Mouse (Mus musculus) CH12.LX (cell line): ENCODE measurements around the gene Cep170b. TPM values are rescaled to one million over a fixed set of nuclear protein-coding genes. Genes with fewer than 3 reads are reported as not detected.

Experiments used
- DNase-seq: peaks from one replicate; pipeline ENCODE4 v3.0.0-alpha.2; 2013; ENCODE audit errors: extremely low read depth
- H3K27ac ChIP-seq: 2 replicates; pipeline ENCODE4 v1.5.1; 2012; ENCODE audit warnings: low read depth, mild to moderate bottlenecking, control low read depth, moderate library complexity; ENCODE audit not compliant: insufficient read depth
- H3K27me3 ChIP-seq: replicated peaks from 2 replicates; pipeline ENCODE3; 2012; ENCODE audit warnings: inconsistent platforms
- H3K36me3 ChIP-seq, 2 experiments: replicated peaks in 1 of 2; 2 replicates each; pipeline versions ENCODE3 to v1.6.1; 2012; ENCODE audit warnings: inconsistent platforms in 1 of 2, low read length in 1 of 2, mild to moderate bottlenecking in 1 of 2, mixed read lengths in 1 of 2, moderate library complexity in 1 of 2; ENCODE audit not compliant: control insufficient read depth in 1 of 2, insufficient read depth in 1 of 2
- H3K4me1 ChIP-seq, 2 experiments: 2 replicates each; pipeline ENCODE4 v1.6.1; 2012; ENCODE audit warnings: inconsistent platforms in 1 of 2, moderate library complexity in 1 of 2; ENCODE audit not compliant: insufficient read depth in 2 of 2, control insufficient read depth in 1 of 2
- H3K4me2 ChIP-seq: 2 replicates; pipeline ENCODE4 v1.6.1; 2012; ENCODE audit warnings: low read depth, mild to moderate bottlenecking, control low read depth; ENCODE audit not compliant: poor library complexity, insufficient read depth, severe bottlenecking
- H3K4me3 ChIP-seq, 3 experiments: fragments of 150-350 bp in 1 of 3; sonication (generic) in 1 of 3; replicated peaks in 1 of 3; 2 replicates each; pipeline versions ENCODE3 to v1.5.1; 2011 to 2012; ENCODE audit warnings: low read depth in 2 of 3, low read length in 2 of 3, mild to moderate bottlenecking in 2 of 3, moderate library complexity in 2 of 3, control low read depth in 1 of 3, improper control_type of control experiment in 1 of 3, inconsistent platforms in 1 of 3, mixed read lengths in 1 of 3; ENCODE audit not compliant: poor library complexity in 1 of 3
- H3K79me2 ChIP-seq: replicated peaks from 2 replicates; pipeline ENCODE4 v1.6.1; 2012; ENCODE audit warnings: mild to moderate bottlenecking, moderate library complexity; ENCODE audit not compliant: control insufficient read depth, poor library complexity, insufficient read depth, severe bottlenecking; ENCODE audit errors: extremely low read depth
- H3K9ac ChIP-seq: 2 replicates; pipeline ENCODE4 v1.6.1; 2012; ENCODE audit warnings: low read depth, mild to moderate bottlenecking, control low read depth, moderate library complexity; ENCODE audit not compliant: insufficient read depth
- H3K9me3 ChIP-seq: replicated peaks from 2 replicates; pipeline ENCODE3; 2012; ENCODE audit warnings: low read length, inconsistent platforms, mixed read lengths
- BHLHE40 ChIP-seq: IDR thresholded peaks from 2 replicates; pipeline ENCODE4 v1.6.1; 2011; ENCODE audit warnings: mild to moderate bottlenecking, low read depth, low read length, improper control_type of control experiment
- CHD1 ChIP-seq: IDR thresholded peaks from 2 replicates; pipeline ENCODE4 v1.6.1; 2012; ENCODE audit warnings: low read depth, low read length, improper control_type of control experiment, inconsistent platforms
- CHD2 ChIP-seq: IDR thresholded peaks from 2 replicates; pipeline ENCODE4 v1.6.1; 2011; ENCODE audit warnings: low read length, improper control_type of control experiment
- CTCF ChIP-seq, 2 experiments: IDR thresholded peaks in 1 of 2; conservative IDR thresholded peaks in 1 of 2; 2 replicates each; pipeline ENCODE4 v1.5.1; 2011 to 2012; ENCODE audit warnings: low read depth in 2 of 2, low read length in 2 of 2, improper control_type of control experiment in 1 of 2, inconsistent platforms in 1 of 2, mild to moderate bottlenecking in 1 of 2, moderate library complexity in 1 of 2
- E2F4 ChIP-seq: IDR thresholded peaks from 2 replicates; pipeline ENCODE4 v1.6.1; 2011; ENCODE audit warnings: low read depth, low read length, improper control_type of control experiment; ENCODE audit not compliant: insufficient replicate concordance
- ELF1 ChIP-seq: IDR thresholded peaks from 2 replicates; pipeline ENCODE4 v1.6.1; 2014; ENCODE audit warnings: low read depth, mild to moderate bottlenecking, inconsistent platforms, low read length, improper control_type of control experiment
- ETS1 ChIP-seq: conservative IDR thresholded peaks from 2 replicates; pipeline ENCODE4 v1.6.1; 2012; ENCODE audit warnings: low read depth, mild to moderate bottlenecking, inconsistent platforms, low read length, improper control_type of control experiment, moderate library complexity
- HCFC1 ChIP-seq: IDR thresholded peaks from 2 replicates; pipeline ENCODE4 v1.6.1; 2012; ENCODE audit warnings: low read depth, mild to moderate bottlenecking, inconsistent platforms, low read length, improper control_type of control experiment
- IRF4 ChIP-seq: IDR thresholded peaks from 2 replicates; pipeline ENCODE4 v1.6.1; 2014; ENCODE audit warnings: low read depth, mild to moderate bottlenecking, inconsistent platforms, low read length, improper control_type of control experiment
- JUN ChIP-seq: IDR thresholded peaks from 2 replicates; pipeline ENCODE4 v1.6.1; 2011; ENCODE audit warnings: low read depth, mild to moderate bottlenecking, low read length, improper control_type of control experiment, moderate library complexity; ENCODE audit not compliant: insufficient read depth
- JUND ChIP-seq: conservative IDR thresholded peaks from 2 replicates; pipeline ENCODE4 v1.6.1; 2011; ENCODE audit warnings: low read depth, low read length, improper control_type of control experiment
- KAT2A ChIP-seq: IDR thresholded peaks from 2 replicates; pipeline ENCODE4 v1.6.1; 2012; ENCODE audit warnings: low read length, improper control_type of control experiment, inconsistent platforms; ENCODE audit not compliant: insufficient replicate concordance
- MAFK ChIP-seq: IDR thresholded peaks from 2 replicates; pipeline ENCODE4 v1.6.1; 2011; ENCODE audit warnings: low read length, improper control_type of control experiment; ENCODE audit not compliant: insufficient replicate concordance
- MAX ChIP-seq: IDR thresholded peaks from 2 replicates; pipeline ENCODE4 v1.6.1; 2011; ENCODE audit warnings: low read length, improper control_type of control experiment
- MAZ ChIP-seq: IDR thresholded peaks from 2 replicates; pipeline ENCODE4 v1.6.1; 2012; ENCODE audit warnings: low read depth, mild to moderate bottlenecking, inconsistent platforms, low read length, improper control_type of control experiment, moderate library complexity
- MXI1 ChIP-seq: IDR thresholded peaks from 2 replicates; pipeline ENCODE4 v1.6.1; 2011; ENCODE audit warnings: mild to moderate bottlenecking, low read depth, low read length, improper control_type of control experiment
- NELFE ChIP-seq: IDR thresholded peaks from 2 replicates; pipeline ENCODE4 v1.6.1; 2011; ENCODE audit warnings: low read depth, low read length, improper control_type of control experiment
- NRF1 ChIP-seq: IDR thresholded peaks from 2 replicates; pipeline ENCODE4 v1.6.1; 2014; ENCODE audit warnings: low read depth, mild to moderate bottlenecking, inconsistent platforms, low read length, improper control_type of control experiment, moderate library complexity
- PAX5 ChIP-seq: IDR thresholded peaks from 2 replicates; pipeline ENCODE4 v1.6.1; 2012; ENCODE audit warnings: low read length, inconsistent platforms, mixed read lengths
- POLR2AphosphoS2 ChIP-seq: IDR thresholded peaks from 2 replicates; pipeline ENCODE4 v1.6.1; 2011; ENCODE audit warnings: low read depth, low read length, improper control_type of control experiment
- RAD21 ChIP-seq: IDR thresholded peaks from 2 replicates; pipeline ENCODE4 v1.6.1; 2011; ENCODE audit warnings: low read depth, mild to moderate bottlenecking, low read length, improper control_type of control experiment, moderate library complexity
- RCOR1 ChIP-seq: conservative IDR thresholded peaks from 2 replicates; pipeline ENCODE4 v1.6.1; 2012; ENCODE audit warnings: low read depth, mild to moderate bottlenecking, inconsistent platforms, low read length, improper control_type of control experiment
- SMC3 ChIP-seq: IDR thresholded peaks from 2 replicates; pipeline ENCODE4 v1.6.1; 2011; ENCODE audit warnings: low read depth, low read length, improper control_type of control experiment
- TBP ChIP-seq: conservative IDR thresholded peaks from 2 replicates; pipeline ENCODE4 v1.6.1; 2011; ENCODE audit warnings: low read depth, low read length, improper control_type of control experiment
- TCF12 ChIP-seq: IDR thresholded peaks from 2 replicates; pipeline ENCODE4 v1.6.1; 2014; ENCODE audit warnings: low read depth, mild to moderate bottlenecking, inconsistent platforms, low read length, improper control_type of control experiment
- UBTF ChIP-seq: IDR thresholded peaks from 2 replicates; pipeline ENCODE4 v1.6.1; 2012; ENCODE audit warnings: low read depth, mild to moderate bottlenecking, inconsistent platforms, low read length, improper control_type of control experiment, moderate library complexity
- USF1 ChIP-seq: IDR thresholded peaks from 2 replicates; pipeline ENCODE4 v1.6.1; 2014; ENCODE audit warnings: low read depth, mild to moderate bottlenecking, inconsistent platforms, low read length, improper control_type of control experiment
- USF2 ChIP-seq: conservative IDR thresholded peaks from 2 replicates; pipeline ENCODE4 v1.6.1; 2011; ENCODE audit warnings: low read depth, low read length, improper control_type of control experiment
- ZKSCAN1 ChIP-seq: IDR thresholded peaks from 2 replicates; pipeline ENCODE4 v1.6.1; 2012; ENCODE audit warnings: low read depth, inconsistent platforms, low read length, improper control_type of control experiment, borderline replicate concordance
- ZNF384 ChIP-seq: IDR thresholded peaks from 2 replicates; pipeline ENCODE4 v1.6.1; 2012; ENCODE audit warnings: low read depth, low read length, improper control_type of control experiment, inconsistent platforms
- dilution Hi-C: fragments of 300-500 bp; cut with MboI; formaldehyde crosslinking; loops from 2 replicates; pipeline ENCODE4 v1.14.3; 2020; ENCODE audit warnings: low sequenced_read_pairs; ENCODE audit not compliant: extremely low pct_unique_long_range_greater_than_20kb, extremely low pct_ligation_motif_present
- in situ Hi-C: fragments of 300-500 bp; cut with MboI; formaldehyde crosslinking; loops from 3 replicates; pipeline ENCODE4 v1.14.3; 2019; ENCODE audit warnings: low sequenced_read_pairs, low pct_ligation_motif_present, low pct_unique_long_range_greater_than_20kb, mixed read lengths
- polyA plus RNA-seq: library from polyadenylated mRNA; unstranded; fragments of >175 nt; gene quantifications from 2 replicates; pipeline ENCODE4 v1.2.1, GENCODE M21; 2012; ENCODE audit warnings: low read depth; ENCODE audit not compliant: insufficient read length
- total RNA-seq, 2 experiments: library from RNA; depleted of rRNA; stranded (reverse); fragments of 300-350 nt in 1 of 2; fragments of >200 nt in 1 of 2; gene quantifications; 2 replicates each; pipeline ENCODE4 v1.2.3; 2012 to 2014

The Cep170b gene
- total and polyA plus RNA-seq, 3 experiments = 39.1 to 63.1 (median 48.1) TPM

GRCm38 (mm10) chr12:112742768-112743167 is 22.5 kb downstream of the Cep170b start:
- H3K79me2 ChIP-seq = no peaks in the 10 kb centered on the region
- dilution Hi-C loops = loop anchor here (10.0 kb wide), 1 partner anchor 72 kb away; no protein-coding TSS in a partner anchor
- H3K27ac ChIP-seq = peak overlapping the region; percentile 78
- H3K4me3 ChIP-seq = peak overlapping the region; percentile 48 to 65 (median 63)
- H3K27me3 ChIP-seq = no peaks in the 10 kb centered on the region
- TF ChIP-seq ELF1 (no peak), CHD1 (no peak), KAT2A (no peak), MXI1 (no peak; the same call in 1 of the 2 replicates), POLR2AphosphoS2 (no peak), CHD2 (no peak), IRF4 (no peak), USF1 (no peak), RAD21 (no peak), SMC3 (no peak)
- no peaks in the 10 kb centered on the region for H3K9me3 ChIP-seq
- H3K36me3 ChIP-seq = peaks cover 23 to 51% of the 10 kb centered on the region in 2 experiments
- H3K4me1 ChIP-seq = peaks cover 27 to 48% of the 10 kb centered on the region in 2 experiments
- DNase-seq = peak; percentile 46
- peak overlapping the region; percentile 30 for H3K4me2 ChIP-seq
- peak overlapping the region; percentile 69 for H3K9ac ChIP-seq
- in situ Hi-C loops = no loop called here

- in situ Hi-C loops = no loop called here
- H3K27ac ChIP-seq = peak overlapping the region; percentile 78
- peak; percentile 82 to 94 for TF ChIP-seq CTCF (conservative IDR thresholded peaks at IDR 0.05 in 1 of 2, IDR thresholded peaks at IDR 0.05 in 1 of 2; ENCODE audit: low read depth in 2 of 2, low read length in 2 of 2)
- TF ChIP-seq JUN = no peak
- peak; percentile 96 for TF ChIP-seq USF2
- TF ChIP-seq PAX5 = no peak
- peak; percentile 50; the same call in 1 of the 2 replicates for TF ChIP-seq ETS1
- TF ChIP-seq E2F4 = no peak
- peak; percentile 38; the same call in 1 of the 2 replicates for TF ChIP-seq IRF4
- TF ChIP-seq JUND = no peak
- no peak; the same call in 1 of the 2 replicates for TF ChIP-seq HCFC1
- TF ChIP-seq BHLHE40 = peak; percentile 95
- no peak for TF ChIP-seq ZNF384
- TF ChIP-seq MAX = peak; percentile 95
- peak; percentile 52 for TF ChIP-seq TCF12
- TF ChIP-seq RCOR1 = no peak
- no peak for TF ChIP-seq UBTF
- no peak for TF ChIP-seq MAZ
- TF ChIP-seq TBP = peak; percentile 32; the same call in 1 of the 2 replicates
- no peak for TF ChIP-seq NRF1
- TF ChIP-seq NELFE = peak; percentile 47; the same call in 1 of the 2 replicates
- TF ChIP-seq MXI1 = no peak; the same call in none of the 2 replicates
- TF ChIP-seq ZKSCAN1 = no peak
- TF ChIP-seq MAFK = no peak
- TF ChIP-seq KAT2A = no peak
These were observed 23.1 kb downstream of the Cep170b start for GRCm38 (mm10) chr12:112743168-112743975.

More at GRCm38 (mm10) chr12:112743168-112743975, 23.1 kb downstream of the Cep170b start:
- H3K4me1 ChIP-seq = peaks cover 28 to 54% of the 10 kb centered on the region in 2 experiments
- H3K4me3 ChIP-seq = peak overlapping the region; percentile 48 to 65 (median 63)
- peaks cover 17 to 45% of the 10 kb centered on the region in 2 experiments for H3K36me3 ChIP-seq
- peak overlapping the region; percentile 69 for H3K9ac ChIP-seq
- dilution Hi-C loops = loop anchor here (10.0 kb wide), 1 partner anchor 71 kb away; no protein-coding TSS in a partner anchor
- DNase-seq = peak; percentile 93
- H3K79me2 ChIP-seq = no peaks in the 10 kb centered on the region
- H3K4me2 ChIP-seq = peak overlapping the region; percentile 30
- no peaks in the 10 kb centered on the region for H3K27me3 ChIP-seq
- H3K9me3 ChIP-seq = no peaks in the 10 kb centered on the region
